Mouse (Mus musculus) gastrocnemius, adult 2 months (tissue): ENCODE data around the gene Itgbl1. TPM values are rescaled to one million over a fixed set of nuclear protein-coding genes. Genes with fewer than 3 reads are reported as not detected.
A peak's percentile ranks its signal among the peaks of the same experiment; 100 is the strongest.
"Not testable (repeated sequence)": the region's sequence is repeated elsewhere in the genome, so short reads cannot be mapped to it uniquely, and the experiment has no call there.

Experiments
- DNase-seq: peaks from one replicate; pipeline ENCODE4 v3.0.0; 2022
- H3K27ac ChIP-seq: fragments of 200-600 bp; 2 replicates; pipeline ENCODE4 v1.8.1; 2022; ENCODE audit warnings: mild to moderate bottlenecking
- H3K4me3 ChIP-seq: fragments of 200-600 bp; 2 replicates; pipeline ENCODE4 v1.8.1; 2022; ENCODE audit warnings: mild to moderate bottlenecking, moderate library complexity
- CTCF ChIP-seq: fragments of 200-600 bp; IDR thresholded peaks from 2 replicates; pipeline ENCODE4 v1.8.1; 2022; ENCODE audit warnings: antibody characterized with exemption, mild to moderate bottlenecking, moderate library complexity
- intact Hi-C: fragments of 180-260 bp; cut with DNase I; formaldehyde crosslinking; loops from one replicate; pipeline ENCODE4 v1.15.1; 2025
- long read RNA-seq, 2 experiments: library from polyadenylated mRNA; stranded (forward); transcript quantifications; one replicate each; pipeline ENCODE4 v2.0.0; 2021
- total RNA-seq, 2 experiments: library from RNA; stranded (reverse); gene quantifications; 2 replicates each; pipeline ENCODE4 v1.2.3; 2021

Gene Itgbl1
- 10 to 100 TPM in 1 of 2 experiments, 1 to 10 TPM in 1; 3.9 to 13.5 TPM for total RNA-seq
- long read RNA-seq, experiment 1, full-length matches to known transcripts: 14 of 16 reads
- long read RNA-seq, experiment 1, partial matches to known transcripts: 0 of 16 reads
- long read RNA-seq, experiment 1, other reads (novel, unspliced or antisense): 2 of 16 reads
- long read RNA-seq, experiment 2, full-length matches to known transcripts: 5 of 7 reads
- long read RNA-seq, experiment 2, partial matches to known transcripts: 0 of 7 reads
- long read RNA-seq, experiment 2, other reads (novel, unspliced or antisense): 2 of 7 reads

GRCm38 (mm10) chr14:123659921-123660385 is at the start of gene Itgbl1:
Gene Itgbl1 (plus strand): TSS chr14:123659971.
- Histone ChIP-seq H3K4me3 (peak within 1 kb of the TSS; percentile 60), H3K27ac (peak within 1 kb of the TSS; percentile 63)
- no peak for TF ChIP-seq CTCF
- intact Hi-C loops: no loop called here
- peak; percentile 60 for DNase-seq

GRCm38 (mm10) chr14:123622969-123623368 is 36.8 kb upstream of the Itgbl1 start:
- no peak overlapping the region for H3K27ac ChIP-seq
- no peak for DNase-seq
- H3K4me3 ChIP-seq: no peak overlapping the region
- intact Hi-C loops: no loop called here
- TF ChIP-seq CTCF: no peak

- peak; percentile 24 for DNase-seq
- no peak for TF ChIP-seq CTCF
- Histone ChIP-seq H3K4me3 (peak within 1 kb of the TSS; percentile 63), H3K27ac (peak within 1 kb of the TSS; percentile 49)
- intact Hi-C loops: no loop called here
These were observed 33.1 kb upstream of the Itgbl1 start, which contains the start of gene Nalcn for GRCm38 (mm10) chr14:123626501-123627179. Gene Nalcn (minus strand): TSS chr14:123627144.

GRCm38 (mm10) chr14:123627180-123627562 is 32.6 kb upstream of the Itgbl1 start:
- H3K4me3 ChIP-seq: peak overlapping the region; percentile 63
- DNase-seq: no peak
- intact Hi-C loops: no loop called here
- no peak for TF ChIP-seq CTCF
- peak overlapping the region; percentile 49; the same call in 1 of the 2 replicates for H3K27ac ChIP-seq

GRCm38 (mm10) chr14:123661091-123661491 is 1.3 kb downstream of the Itgbl1 start:
- peak; percentile 61 for DNase-seq
- peak overlapping the region; percentile 63 for H3K27ac ChIP-seq
- TF ChIP-seq CTCF: peak; percentile 45
- H3K4me3 ChIP-seq: peak overlapping the region; percentile 60
- intact Hi-C loops: no loop called here

- Histone ChIP-seq H3K27ac (peak overlapping the region; percentile 51), H3K4me3 (no peak overlapping the region)
- DNase-seq: no peak
- TF ChIP-seq CTCF: no peak
- intact Hi-C loops: no loop called here
These were observed 2.6 kb downstream of the Itgbl1 start for GRCm38 (mm10) chr14:123662386-123662785.

GRCm38 (mm10) chr14:123663206-123663605 is 3.4 kb downstream of the Itgbl1 start:
- intact Hi-C loops: no loop called here
- DNase-seq: no peak
- Histone ChIP-seq H3K4me3 (no peak overlapping the region), H3K27ac (peak overlapping the region; percentile 51; the same call in 1 of the 2 replicates)
- TF ChIP-seq CTCF: no peak

GRCm38 (mm10) chr14:123664451-123664850 is 4.7 kb downstream of the Itgbl1 start:
- Histone ChIP-seq H3K27ac (no peak overlapping the region), H3K4me3 (no peak overlapping the region)
- DNase-seq: no peak
- intact Hi-C loops: no loop called here
- no peak for TF ChIP-seq CTCF

- DNase-seq, intact Hi-C loops, H3K27ac ChIP-seq, H3K4me3 ChIP-seq: not testable (repeated sequence)
These were observed 11.3 kb downstream of the Itgbl1 start for GRCm38 (mm10) chr14:123671076-123671475.

- no peak overlapping the region for H3K4me3 ChIP-seq
- no peak overlapping the region for H3K27ac ChIP-seq
- intact Hi-C loops: no loop called here
- TF ChIP-seq CTCF: no peak
- no peak for DNase-seq
These were observed 18.3 kb downstream of the Itgbl1 start for GRCm38 (mm10) chr14:123678091-123678490.

GRCm38 (mm10) chr14:123714751-123715150 is 55.0 kb downstream of the Itgbl1 start:
- intact Hi-C loops: no loop called here
- no peak for DNase-seq
- H3K27ac ChIP-seq: no peak overlapping the region
- TF ChIP-seq CTCF: no peak
- no peak overlapping the region for H3K4me3 ChIP-seq

- intact Hi-C loops: no loop called here
- no peak for DNase-seq
These were observed 82.3 kb downstream of the Itgbl1 start for GRCm38 (mm10) chr14:123742055-123742454.

GRCm38 (mm10) chr14:123751017-123751416 is 91.2 kb downstream of the Itgbl1 start:
- H3K27ac ChIP-seq: no peak overlapping the region
- TF ChIP-seq CTCF: no peak
- no peak overlapping the region for H3K4me3 ChIP-seq
- intact Hi-C loops: no loop called here
- no peak for DNase-seq

More at GRCm38 (mm10) chr14:123742055-123742454, 82.3 kb downstream of the Itgbl1 start:
- TF ChIP-seq CTCF: no peak
- no peak overlapping the region for H3K4me3 ChIP-seq
- no peak overlapping the region for H3K27ac ChIP-seq
